Comparison of ENCODE assay signal across 21 mouse cellular contexts in the genomic region with DNA sequence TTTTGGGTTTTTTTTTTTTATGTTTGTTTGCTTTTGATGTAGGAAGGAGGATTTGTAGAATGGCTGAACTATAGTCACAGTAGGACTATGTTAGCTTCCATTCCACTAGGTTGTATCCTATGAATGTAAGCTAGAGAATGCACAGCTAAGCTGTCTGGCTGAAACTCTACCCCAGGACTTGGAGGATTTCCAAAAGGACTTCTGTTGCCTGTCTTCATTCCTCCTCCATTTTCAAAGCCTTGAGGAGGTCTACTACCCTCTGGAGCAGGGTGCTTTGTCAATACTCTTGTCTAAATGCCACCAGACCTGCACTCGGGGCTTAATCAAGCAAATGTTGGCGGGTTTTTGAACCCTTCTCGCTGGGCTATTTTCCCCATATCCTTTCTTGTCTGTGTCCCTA.
"Had no signal": no experiment of that assay in that cellular context is flagged by ENCODE, and none has a peak within 500 bp of the region (broad histone marks: within the 10 kb centered on the region; RNA-seq: fewer than 3 reads in every experiment).

No protein-coding gene starts in this region.

- H3K4me1 ChIP-seq: liver, embryonic 13.5 days; lung, embryonic 15.5 days; megakaryocyte, embryonic 14.5 days; midbrain, embryonic 12.5 days; midbrain, embryonic 15.5 days; neural tube, embryonic 12.5 days; neural tube, embryonic 15.5 days had no signal

- H3K36me3 ChIP-seq: limb, embryonic 13.5 days; liver, embryonic 13.5 days; lung, embryonic 15.5 days; midbrain, embryonic 12.5 days; midbrain, embryonic 15.5 days; neural tube, embryonic 12.5 days; neural tube, embryonic 15.5 days had no signal

- H3K9me3 ChIP-seq: liver, embryonic 13.5 days; midbrain, embryonic 15.5 days; neural tube, embryonic 12.5 days; neural tube, embryonic 15.5 days had no signal

- H3K4me2 ChIP-seq: limb, embryonic 13.5 days; liver, embryonic 13.5 days; lung, embryonic 15.5 days; midbrain, embryonic 12.5 days; midbrain, embryonic 15.5 days; neural tube, embryonic 12.5 days; neural tube, embryonic 15.5 days had no signal

- H3K9ac ChIP-seq: limb, embryonic 13.5 days; liver, embryonic 13.5 days; lung, embryonic 15.5 days; midbrain, embryonic 12.5 days; midbrain, embryonic 15.5 days; neural tube, embryonic 12.5 days; neural tube, embryonic 15.5 days had no signal

- H3K4me3 ChIP-seq: limb, embryonic 13.5 days; liver, embryonic 13.5 days; lung, embryonic 15.5 days; megakaryocyte, embryonic 14.5 days; midbrain, embryonic 12.5 days; midbrain, embryonic 15.5 days; neural tube, embryonic 12.5 days; neural tube, embryonic 15.5 days had no signal

- DNase-seq: kidney, adult 9 months; kidney, postnatal 14 days; kidney, postnatal 4 days; left cerebral cortex, postnatal 4 days; liver, embryonic 13.5 days; lung, postnatal 10 days; lung, postnatal 36 days; right cerebral cortex, adult 18-20 months; right cerebral cortex, postnatal 14 days; right cerebral cortex, postnatal 4 days; thymus, adult 2 months; thymus, postnatal 14 days; thymus, postnatal 4 days had no signal

- H3K27ac ChIP-seq: limb, embryonic 13.5 days; liver, embryonic 13.5 days; lung, embryonic 15.5 days; midbrain, embryonic 12.5 days; midbrain, embryonic 15.5 days; neural tube, embryonic 12.5 days; neural tube, embryonic 15.5 days; stomach, postnatal 0 days had no signal

- H3K27me3 ChIP-seq: limb, embryonic 13.5 days; liver, embryonic 13.5 days; lung, embryonic 15.5 days; megakaryocyte, embryonic 14.5 days; midbrain, embryonic 12.5 days; midbrain, embryonic 15.5 days; neural tube, embryonic 12.5 days; neural tube, embryonic 15.5 days had no signal

- ATAC-seq: midbrain, embryonic 15.5 days had no signal
